Mouse (Mus musculus): ENCODE results near the gene Wdr61. TPM values are rescaled to one million over a fixed set of nuclear protein-coding genes. Genes with fewer than 3 reads are reported as not detected.

The Wdr61 gene
- polyA plus RNA-seq, 1 experiment from 2014 or later = 88.8 TPM

GRCm38 (mm10) chr9:54722156-54722555 lies 12.2 kb downstream of the Wdr61 start:
- ATAC-seq (ENCODE audit: low FRiP score, low read depth) = no peak
- H3K27me3 ChIP-seq = no peaks in the 10 kb centered on the region
- peaks cover 81% of the 10 kb centered on the region for H3K36me3 ChIP-seq
- H3K4me2 ChIP-seq = no peak overlapping the region
- no peak overlapping the region for H3K4me3 ChIP-seq
- H3K9me3 ChIP-seq = no peaks in the 10 kb centered on the region
- H3K27ac ChIP-seq (replicated peaks) = no peak overlapping the region
- H3K9ac ChIP-seq = no peak overlapping the region
- 85% methylated on average over 7 of the region's 7 CpGs for WGBS
- no peaks in the 10 kb centered on the region for H3K4me1 ChIP-seq (replicated peaks)

- H3K9ac ChIP-seq = no peak overlapping the region
- no peaks in the 10 kb centered on the region for H3K9me3 ChIP-seq
- no peak overlapping the region for H3K27ac ChIP-seq (replicated peaks)
- no peak for ATAC-seq (ENCODE audit: low FRiP score, low read depth)
- no peak overlapping the region for H3K4me3 ChIP-seq
- no peak overlapping the region for H3K4me2 ChIP-seq
- peaks cover 60% of the 10 kb centered on the region for H3K36me3 ChIP-seq
- no peaks in the 10 kb centered on the region for H3K4me1 ChIP-seq (replicated peaks)
- 86% methylated on average over 3 of the region's 3 CpGs for WGBS
- H3K27me3 ChIP-seq = no peaks in the 10 kb centered on the region
Observed at GRCm38 (mm10) chr9:54717527-54717926, 16.8 kb downstream of the Wdr61 start.

GRCm38 (mm10) chr9:54715776-54716175 lies 18.5 kb downstream of the Wdr61 start:
- 92% methylated on average over 3 of the region's 3 CpGs for WGBS
- H3K36me3 ChIP-seq = peaks cover 54% of the 10 kb centered on the region
- ATAC-seq (ENCODE audit: low FRiP score, low read depth) = no peak

GRCm38 (mm10) chr9:54708085-54708484 lies 26.2 kb downstream of the Wdr61 start:
- no peak for ATAC-seq (ENCODE audit: low FRiP score, low read depth)
- no peak overlapping the region for H3K27ac ChIP-seq (replicated peaks)
- H3K27me3 ChIP-seq = no peaks in the 10 kb centered on the region
- H3K4me2 ChIP-seq = no peak overlapping the region
- no peaks in the 10 kb centered on the region for H3K9me3 ChIP-seq
- no peak overlapping the region for H3K4me3 ChIP-seq
- H3K36me3 ChIP-seq = peaks cover 9% of the 10 kb centered on the region; the same call in 1 of the 2 replicates
- 92% methylated on average over 5 of the region's 5 CpGs for WGBS
- peaks cover 3% of the 10 kb centered on the region for H3K4me1 ChIP-seq (replicated peaks)
- no peak overlapping the region for H3K9ac ChIP-seq

More at GRCm38 (mm10) chr9:54715776-54716175, 18.5 kb downstream of the Wdr61 start:
- Histone ChIP-seq H3K9ac (no peak overlapping the region), H3K4me2 (no peak overlapping the region), H3K27me3 (no peaks in the 10 kb centered on the region), H3K27ac (replicated peaks) (no peak overlapping the region), H3K9me3 (no peaks in the 10 kb centered on the region), H3K4me1 (replicated peaks) (no peaks in the 10 kb centered on the region), H3K4me3 (no peak overlapping the region)

- ATAC-seq (ENCODE audit: low FRiP score, low read depth) = 0 out of 2 replicates have a peak, but pooled peaks have one; percentile 48
- Histone ChIP-seq H3K9me3 (no peaks in the 10 kb centered on the region), H3K4me3 (no peak overlapping the region), H3K4me2 (no peak overlapping the region), H3K9ac (no peak overlapping the region), H3K27me3 (no peaks in the 10 kb centered on the region), H3K4me1 (replicated peaks) (peaks cover 3% of the 10 kb centered on the region), H3K27ac (replicated peaks) (no peak overlapping the region), H3K36me3 (peaks cover 9% of the 10 kb centered on the region; the same call in 1 of the 2 replicates)
- 52% methylated on average over 8 of the region's 8 CpGs for WGBS
Observed at GRCm38 (mm10) chr9:54707288-54707999, 26.9 kb downstream of the Wdr61 start.

- peaks cover 5% of the 10 kb centered on the region for H3K4me1 ChIP-seq (replicated peaks)
- H3K27ac ChIP-seq (replicated peaks) = no peak overlapping the region
- no peak overlapping the region for H3K4me3 ChIP-seq
- H3K27me3 ChIP-seq = peaks cover 9% of the 10 kb centered on the region
- 0 out of 2 replicates have a peak, but pooled peaks cover 1% of the 10 kb centered on the region for H3K36me3 ChIP-seq
- no peak overlapping the region for H3K4me2 ChIP-seq
- ATAC-seq (ENCODE audit: low FRiP score, low read depth) = no peak
- 56% methylated on average over 1 of the region's 1 CpGs for WGBS
- H3K9me3 ChIP-seq = no peaks in the 10 kb centered on the region
- H3K9ac ChIP-seq = no peak overlapping the region
Observed at GRCm38 (mm10) chr9:54705561-54705960, 28.8 kb downstream of the Wdr61 start.

GRCm38 (mm10) chr9:54704361-54704760 lies 30.0 kb downstream of the Wdr61 start:
- Histone ChIP-seq H3K4me1 (replicated peaks) (peaks cover 13% of the 10 kb centered on the region), H3K27me3 (peaks cover 10% of the 10 kb centered on the region), H3K4me3 (no peak overlapping the region), H3K9me3 (no peaks in the 10 kb centered on the region), H3K27ac (replicated peaks) (no peak overlapping the region), H3K4me2 (no peak overlapping the region), H3K9ac (no peak overlapping the region), H3K36me3 (no peaks in the 10 kb centered on the region)
- 81% methylated on average over 5 of the region's 5 CpGs for WGBS
- no peak for ATAC-seq (ENCODE audit: low FRiP score, low read depth)

- Histone ChIP-seq H3K27me3 (peaks cover 14% of the 10 kb centered on the region), H3K9me3 (no peaks in the 10 kb centered on the region), H3K9ac (no peak overlapping the region), H3K4me3 (no peak overlapping the region), H3K4me2 (no peak overlapping the region), H3K27ac (replicated peaks) (no peak overlapping the region), H3K36me3 (no peaks in the 10 kb centered on the region), H3K4me1 (replicated peaks) (peaks cover 20% of the 10 kb centered on the region)
- WGBS = 56% methylated on average over 2 of the region's 2 CpGs
- no peak for ATAC-seq (ENCODE audit: low FRiP score, low read depth)
Observed at GRCm38 (mm10) chr9:54702581-54702980, 31.7 kb downstream of the Wdr61 start.

- H3K27ac ChIP-seq (replicated peaks) = no peak overlapping the region
- H3K36me3 ChIP-seq = no peaks in the 10 kb centered on the region
- no peak for ATAC-seq (ENCODE audit: low FRiP score, low read depth)
- peak overlapping the region; percentile 95 for H3K4me2 ChIP-seq
- H3K4me3 ChIP-seq = peak overlapping the region; percentile 72; the same call in 1 of the 2 replicates
- H3K27me3 ChIP-seq = peaks cover 14% of the 10 kb centered on the region
- H3K4me1 ChIP-seq (replicated peaks) = peaks cover 17% of the 10 kb centered on the region
- H3K9me3 ChIP-seq = no peaks in the 10 kb centered on the region
- 85% methylated on average over 7 of the region's 7 CpGs for WGBS
- H3K9ac ChIP-seq = no peak overlapping the region
Observed at GRCm38 (mm10) chr9:54700746-54701145, 33.6 kb downstream of the Wdr61 start.

- ATAC-seq (ENCODE audit: low FRiP score, low read depth) = no peak
- H3K4me1 ChIP-seq (replicated peaks) = peaks cover 17% of the 10 kb centered on the region
- 27% methylated on average over 9 of the region's 9 CpGs for WGBS
Observed at GRCm38 (mm10) chr9:54700174-54700475, 34.2 kb downstream of the Wdr61 start.

GRCm38 (mm10) chr9:54699345-54700173 lies 34.8 kb downstream of the Wdr61 start:
- H3K9ac ChIP-seq = peak overlapping the region; percentile 82
- peaks cover 17% of the 10 kb centered on the region for H3K4me1 ChIP-seq (replicated peaks)
- H3K4me3 ChIP-seq = peak overlapping the region; percentile 72
- H3K27ac ChIP-seq (replicated peaks) = peak overlapping the region; percentile 31
- WGBS = under 1% methylated on average over 92 of the region's 92 CpGs
- no peaks in the 10 kb centered on the region for H3K9me3 ChIP-seq
- peak overlapping the region; percentile 95 for H3K4me2 ChIP-seq
- H3K36me3 ChIP-seq = no peaks in the 10 kb centered on the region
- peak; percentile 76 for ATAC-seq (ENCODE audit: low FRiP score, low read depth)
- H3K27me3 ChIP-seq = peaks cover 14% of the 10 kb centered on the region

More at GRCm38 (mm10) chr9:54700174-54700475, 34.2 kb downstream of the Wdr61 start:
- Histone ChIP-seq H3K27me3 (peaks cover 14% of the 10 kb centered on the region), H3K9ac (peak overlapping the region; percentile 82), H3K36me3 (no peaks in the 10 kb centered on the region), H3K4me3 (peak overlapping the region; percentile 72), H3K27ac (replicated peaks) (0 out of 2 replicates have a peak overlapping the region, but pooled peaks have one; percentile 31), H3K9me3 (no peaks in the 10 kb centered on the region), H3K4me2 (peak overlapping the region; percentile 95)

- peaks cover 14% of the 10 kb centered on the region for H3K27me3 ChIP-seq
- peak overlapping the region; percentile 95 for H3K4me2 ChIP-seq
- WGBS = 12% methylated on average over 27 of the region's 27 CpGs
- no peaks in the 10 kb centered on the region for H3K36me3 ChIP-seq
- peak overlapping the region; percentile 82 for H3K9ac ChIP-seq
- H3K27ac ChIP-seq (replicated peaks) = peak overlapping the region; percentile 31; the same call in 1 of the 2 replicates
- ATAC-seq (ENCODE audit: low FRiP score, low read depth) = peak; percentile 60; the same call in 1 of the 2 replicates
- no peaks in the 10 kb centered on the region for H3K9me3 ChIP-seq
- peak overlapping the region; percentile 72 for H3K4me3 ChIP-seq
- H3K4me1 ChIP-seq (replicated peaks) = peaks cover 17% of the 10 kb centered on the region
Observed at GRCm38 (mm10) chr9:54699087-54699344, 35.3 kb downstream of the Wdr61 start.

Measured in hindbrain, embryonic 15.5 days (tissue).